Mouse (Mus musculus): Measurements from ENCODE around the gene Ttf2. TPM values are rescaled to one million over a fixed set of nuclear protein-coding genes. Genes with fewer than 3 reads are reported as not detected.
A peak's percentile ranks its signal among the peaks of the same experiment; 100 is the strongest.

The Ttf2 gene
- total and polyA plus RNA-seq, 3 experiments: 6.4 to 33.0 (median 25.2) TPM

- ATAC-seq (ENCODE audit: extremely low read depth, insufficient number of reproducible peaks, low FRiP score, poor library complexity, severe bottlenecking) (no peak), DNase-seq (ENCODE audit: low spot score) (no peak)
- Histone ChIP-seq H3K9me3 (replicated peaks) (no peaks in the 10 kb centered on the region), H3K27me3 (ENCODE audit: insufficient read depth, low read length) (peaks cover 24% of the 10 kb centered on the region), H3K36me3 (replicated peaks) (no peaks in the 10 kb centered on the region), H3K4me1 (ENCODE audit: insufficient read depth, low read depth, low read length) (no peaks in the 10 kb centered on the region), H3K4me3 (ENCODE audit: low read depth, low read length) (no peak overlapping the region)
- TF ChIP-seq CTCF (IDR thresholded peaks at IDR 0.05; ENCODE audit: low read depth, low read length): no peak
Measured at GRCm38 (mm10) chr3:100993158-100993557, 23.7 kb upstream of the Ttf2 start.

DNA sequence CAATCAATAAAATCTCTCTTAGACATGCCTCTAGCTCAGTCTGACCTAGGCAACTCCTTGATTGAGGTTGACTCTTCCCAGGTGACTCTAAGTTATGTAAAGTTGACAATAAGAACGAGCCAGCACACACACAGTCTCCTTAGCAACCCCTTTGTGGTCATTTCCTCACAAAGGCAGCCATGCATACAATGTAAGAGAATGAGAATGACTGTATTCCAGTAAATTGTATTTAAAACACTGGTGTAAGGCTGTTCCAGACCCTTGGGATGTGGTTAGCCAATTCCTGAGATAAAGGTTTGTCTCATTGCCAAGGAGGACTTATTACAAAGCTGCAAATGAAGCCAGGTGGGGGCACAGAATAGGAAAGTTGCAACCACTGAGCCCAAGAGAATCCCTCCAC, 20.8 kb upstream of the Ttf2 start:
- ATAC-seq (ENCODE audit: extremely low read depth, insufficient number of reproducible peaks, low FRiP score, poor library complexity, severe bottlenecking): no peak
- no peaks in the 10 kb centered on the region for H3K4me1 ChIP-seq (ENCODE audit: insufficient read depth, low read depth, low read length)
- no peak for DNase-seq (ENCODE audit: low spot score)
- no peaks in the 10 kb centered on the region for H3K9me3 ChIP-seq (replicated peaks)
- no peaks in the 10 kb centered on the region for H3K36me3 ChIP-seq (replicated peaks)
- TF ChIP-seq CTCF (IDR thresholded peaks at IDR 0.05; ENCODE audit: low read depth, low read length): no peak
- TF ChIP-seq GATA1 (IDR thresholded peaks at IDR 0.05; ENCODE audit: borderline replicate concordance, low read length): no peak
- TF ChIP-seq POLR2AphosphoS5 (IDR thresholded peaks at IDR 0.05; ENCODE audit: insufficient replicate concordance, low read depth, low read length): no peak
- no peak for TF ChIP-seq GATA2 (IDR thresholded peaks at IDR 0.05; ENCODE audit: borderline replicate concordance, low read depth, low read length)
- no peak for TF ChIP-seq TAL1 (conservative IDR thresholded peaks at IDR 0.05; ENCODE audit: low read depth, low read length)
- H3K4me3 ChIP-seq (ENCODE audit: low read depth, low read length): no peak overlapping the region
- peaks cover 21% of the 10 kb centered on the region for H3K27me3 ChIP-seq (ENCODE audit: insufficient read depth, low read length)

DNA sequence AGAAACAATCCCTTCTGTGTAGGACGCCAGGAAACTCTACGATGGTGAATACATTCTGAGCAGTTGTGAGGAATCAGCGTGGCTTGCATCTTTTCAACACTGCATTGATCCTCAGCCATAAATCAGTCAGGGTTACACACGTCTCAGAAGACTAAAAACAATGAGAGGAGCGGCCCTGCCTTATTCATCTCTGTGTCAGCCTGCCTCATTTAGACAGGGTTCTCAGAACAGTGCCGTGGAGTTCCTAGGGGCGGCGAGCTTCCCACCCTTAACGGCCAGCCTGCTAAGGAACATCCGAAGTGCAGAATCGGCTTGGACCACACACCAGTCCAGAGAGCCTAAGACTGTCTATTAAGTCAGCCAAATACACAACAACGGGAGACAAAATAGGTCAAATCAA, 20.0 kb upstream of the Ttf2 start:
- Histone ChIP-seq H3K9me3 (replicated peaks) (no peaks in the 10 kb centered on the region), H3K4me1 (ENCODE audit: insufficient read depth, low read depth, low read length) (no peaks in the 10 kb centered on the region), H3K27me3 (ENCODE audit: insufficient read depth, low read length) (peaks cover 23% of the 10 kb centered on the region), H3K4me3 (ENCODE audit: low read depth, low read length) (no peak overlapping the region), H3K36me3 (replicated peaks) (no peaks in the 10 kb centered on the region)
- DNase-seq (ENCODE audit: low spot score): no peak
- no peak for ATAC-seq (ENCODE audit: extremely low read depth, insufficient number of reproducible peaks, low FRiP score, poor library complexity, severe bottlenecking)
- TF ChIP-seq GATA1 (IDR thresholded peaks at IDR 0.05; ENCODE audit: borderline replicate concordance, low read length) (no peak), GATA2 (IDR thresholded peaks at IDR 0.05; ENCODE audit: borderline replicate concordance, low read depth, low read length) (no peak), POLR2AphosphoS5 (IDR thresholded peaks at IDR 0.05; ENCODE audit: insufficient replicate concordance, low read depth, low read length) (no peak), CTCF (IDR thresholded peaks at IDR 0.05; ENCODE audit: low read depth, low read length) (no peak), TAL1 (conservative IDR thresholded peaks at IDR 0.05; ENCODE audit: low read depth, low read length) (no peak)

GRCm38 (mm10) chr3:100979290-100979689, 9.8 kb upstream of the Ttf2 start:
- no peaks in the 10 kb centered on the region; the same call in 1 of the 2 replicates for H3K4me1 ChIP-seq (ENCODE audit: insufficient read depth, low read depth, low read length)
- no peak for ATAC-seq (ENCODE audit: extremely low read depth, insufficient number of reproducible peaks, low FRiP score, poor library complexity, severe bottlenecking)
- H3K36me3 ChIP-seq (replicated peaks): no peaks in the 10 kb centered on the region
- H3K4me3 ChIP-seq (ENCODE audit: low read depth, low read length): no peak overlapping the region
- H3K27me3 ChIP-seq (ENCODE audit: insufficient read depth, low read length): peaks cover 19% of the 10 kb centered on the region
- TF ChIP-seq GATA2 (IDR thresholded peaks at IDR 0.05; ENCODE audit: borderline replicate concordance, low read depth, low read length) (no peak), GATA1 (IDR thresholded peaks at IDR 0.05; ENCODE audit: borderline replicate concordance, low read length) (no peak), TAL1 (conservative IDR thresholded peaks at IDR 0.05; ENCODE audit: low read depth, low read length) (no peak), POLR2AphosphoS5 (IDR thresholded peaks at IDR 0.05; ENCODE audit: insufficient replicate concordance, low read depth, low read length) (no peak), CTCF (IDR thresholded peaks at IDR 0.05; ENCODE audit: low read depth, low read length) (no peak)
- DNase-seq (ENCODE audit: low spot score): no peak
- H3K9me3 ChIP-seq (replicated peaks): no peaks in the 10 kb centered on the region

DNA sequence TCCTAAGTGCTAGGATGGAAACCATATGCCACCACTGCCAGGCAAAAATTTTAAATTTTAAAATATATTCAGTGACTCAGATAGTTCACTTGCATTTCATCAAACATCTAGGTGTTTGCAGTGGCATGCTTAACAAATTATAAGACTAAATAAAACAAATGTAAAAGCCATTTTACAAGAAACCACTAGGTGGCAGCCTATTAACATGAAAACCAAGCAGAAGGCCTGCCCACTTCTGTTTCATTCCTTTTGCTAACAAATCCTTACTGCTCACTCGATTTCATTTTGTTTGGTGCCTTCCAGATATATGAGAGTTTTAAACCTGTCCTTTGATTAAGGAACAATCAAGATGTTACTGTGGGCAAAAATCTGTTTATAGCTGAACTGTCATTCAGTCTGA, 4.4 kb upstream of the Ttf2 start:
- Histone ChIP-seq H3K27me3 (ENCODE audit: insufficient read depth, low read length) (peaks cover 11% of the 10 kb centered on the region), H3K4me1 (ENCODE audit: insufficient read depth, low read depth, low read length) (peaks cover 6% of the 10 kb centered on the region), H3K9me3 (replicated peaks) (no peaks in the 10 kb centered on the region), H3K4me3 (ENCODE audit: low read depth, low read length) (no peak overlapping the region), H3K36me3 (replicated peaks) (no peaks in the 10 kb centered on the region)
- no peak for ATAC-seq (ENCODE audit: extremely low read depth, insufficient number of reproducible peaks, low FRiP score, poor library complexity, severe bottlenecking)
- peak; percentile 20 for DNase-seq (ENCODE audit: low spot score)
- 0 out of 2 replicates have a peak, but pooled peaks have one; percentile 20 for TF ChIP-seq CTCF (IDR thresholded peaks at IDR 0.05; ENCODE audit: low read depth, low read length)
- no peak for TF ChIP-seq POLR2AphosphoS5 (IDR thresholded peaks at IDR 0.05; ENCODE audit: insufficient replicate concordance, low read depth, low read length)
- no peak for TF ChIP-seq GATA2 (IDR thresholded peaks at IDR 0.05; ENCODE audit: borderline replicate concordance, low read depth, low read length)
- TF ChIP-seq TAL1 (conservative IDR thresholded peaks at IDR 0.05; ENCODE audit: low read depth, low read length): no peak
- no peak for TF ChIP-seq GATA1 (IDR thresholded peaks at IDR 0.05; ENCODE audit: borderline replicate concordance, low read length)

GRCm38 (mm10) chr3:100963849-100964542, 5.5 kb downstream of the Ttf2 start:
- Histone ChIP-seq H3K9me3 (replicated peaks) (no peaks in the 10 kb centered on the region), H3K4me1 (ENCODE audit: insufficient read depth, low read depth, low read length) (peaks cover 20% of the 10 kb centered on the region), H3K36me3 (replicated peaks) (peaks cover 87% of the 10 kb centered on the region), H3K27me3 (ENCODE audit: insufficient read depth, low read length) (no peaks in the 10 kb centered on the region), H3K4me3 (ENCODE audit: low read depth, low read length) (no peak overlapping the region)
- ATAC-seq (ENCODE audit: extremely low read depth, insufficient number of reproducible peaks, low FRiP score, poor library complexity, severe bottlenecking) (no peak), DNase-seq (ENCODE audit: low spot score) (no peak)
- TF ChIP-seq CTCF (IDR thresholded peaks at IDR 0.05; ENCODE audit: low read depth, low read length) (0 out of 2 replicates have a peak, but pooled peaks have one; percentile 4), GATA1 (IDR thresholded peaks at IDR 0.05; ENCODE audit: borderline replicate concordance, low read length) (no peak)

All from G1E (cell line).